ENCODE assay signal across 27 mouse cellular contexts in the genomic region with DNA sequence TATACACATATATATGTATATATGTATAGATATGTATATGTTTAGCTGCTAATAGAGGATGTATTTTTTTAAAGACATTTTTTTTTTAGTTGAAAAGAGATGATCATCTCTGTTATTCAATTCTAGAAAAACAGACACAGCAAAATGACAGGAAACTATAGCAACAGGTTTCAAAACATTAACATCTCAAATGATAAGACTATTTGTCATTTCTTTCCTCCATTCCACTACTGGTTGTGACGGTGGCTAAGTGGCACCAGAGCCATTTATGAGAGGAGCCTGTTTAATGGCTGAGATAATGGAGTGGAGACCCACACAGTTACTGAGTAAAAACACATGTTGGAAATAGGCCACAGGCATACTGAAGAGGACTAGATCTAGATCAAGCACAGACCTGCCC. TPM values are rescaled to one million over a fixed set of nuclear protein-coding genes. Genes with fewer than 3 reads are reported as not detected.
"Had no signal": no experiment of that assay in that cellular context is flagged by ENCODE, and none has a peak within 500 bp of the region (broad histone marks: within the 10 kb centered on the region; RNA-seq: fewer than 3 reads in every experiment).

No protein-coding gene starts in this region.

- H3K27ac ChIP-seq: kidney, postnatal 0 days; layer of hippocampus, adult 2 months; limb, embryonic 12.5 days; limb, embryonic 15.5 days; liver, embryonic 14.5 days; macrophage; midbrain, embryonic 12.5 days; midbrain, embryonic 15.5 days; neural tube, embryonic 12.5 days; stomach, embryonic 15.5 days had no signal

- H3K4me1 ChIP-seq: limb, embryonic 15.5 days; midbrain, embryonic 12.5 days; midbrain, embryonic 15.5 days; neural tube, embryonic 12.5 days; stomach, embryonic 15.5 days had no signal

- H3K27me3 ChIP-seq: limb, embryonic 12.5 days; limb, embryonic 15.5 days; midbrain, embryonic 12.5 days; midbrain, embryonic 15.5 days; neural tube, embryonic 12.5 days; stomach, embryonic 15.5 days had no signal

- DNase-seq: kidney, adult 9 months; kidney, postnatal 25 days; left cerebral cortex, postnatal 4 days; liver, postnatal 0 days; lung, embryonic 14.5 days; retina, postnatal 1 day; right cerebral cortex, postnatal 25 days; spleen, adult 18-20 months; thymus, postnatal 25 days had no signal

- H3K36me3 ChIP-seq: limb, embryonic 12.5 days; limb, embryonic 15.5 days; midbrain, embryonic 12.5 days; midbrain, embryonic 15.5 days; neural tube, embryonic 12.5 days; stomach, embryonic 15.5 days had no signal

- H3K9me3 ChIP-seq: limb, embryonic 12.5 days; limb, embryonic 15.5 days; midbrain, embryonic 12.5 days; midbrain, embryonic 15.5 days; neural tube, embryonic 12.5 days; stomach, embryonic 15.5 days had no signal

- H3K4me3 ChIP-seq: layer of hippocampus, adult 2 months; limb, embryonic 12.5 days; limb, embryonic 15.5 days; midbrain, embryonic 12.5 days; midbrain, embryonic 15.5 days; neural tube, embryonic 12.5 days; stomach, embryonic 15.5 days had no signal

RNA-seq across cellular contexts. Expression of a gene that starts 49.9 kb away (rescaled TPM):
- total RNA-seq: layer of hippocampus, adult 2 months; layer of hippocampus, postnatal 10 days; left cerebral cortex, adult 18-20 months; left cerebral cortex, postnatal 4 days; megakaryocyte, adult 5-6 weeks; neutrophil, adult 5-6 weeks had no signal
- polyA plus RNA-seq: kidney, postnatal 0 days; large intestine, adult 2 months; limb, embryonic 12.5 days; limb, embryonic 15.5 days; liver, embryonic 11.5 days; liver, embryonic 14.5 days; liver, postnatal 0 days; lung, embryonic 14.5 days; lung, postnatal 0 days; macrophage; midbrain, embryonic 12.5 days; midbrain, embryonic 15.5 days; neural tube, embryonic 12.5 days; stomach, embryonic 15.5 days; thymus, postnatal 0 days had no signal
